Mouse (Mus musculus) megakaryocyte, embryonic 14.5 days (primary cell): Measurements from ENCODE around the gene Clasp1. TPM values are rescaled to one million over a fixed set of nuclear protein-coding genes. Genes with fewer than 3 reads are reported as not detected.

ENCODE experiments used
- H3K27me3 ChIP-seq: replicated peaks from 2 replicates; pipeline ENCODE3; 2012; ENCODE audit warnings: inconsistent platforms
- H3K36me3 ChIP-seq: replicated peaks from 2 replicates; pipeline ENCODE3; 2012; ENCODE audit warnings: low read length, inconsistent platforms, mixed read lengths
- H3K4me1 ChIP-seq: 2 replicates; pipeline ENCODE4 v1.6.1; 2012; ENCODE audit warnings: inconsistent platforms
- H3K4me3 ChIP-seq: replicated peaks from 2 replicates; pipeline ENCODE3; 2012; ENCODE audit warnings: moderate library complexity, mild to moderate bottlenecking, inconsistent platforms
- H3K9me3 ChIP-seq: 2 replicates; pipeline ENCODE4 v1.6.1; 2012; ENCODE audit warnings: inconsistent platforms
- FLI1 ChIP-seq: IDR thresholded peaks from 2 replicates; pipeline ENCODE4 v1.6.1; 2012; ENCODE audit warnings: low read length, inconsistent platforms, mixed read lengths
- GATA1 ChIP-seq: IDR thresholded peaks from 3 replicates; pipeline ENCODE4 v1.6.1; 2012; ENCODE audit warnings: mixed read lengths, low read length, inconsistent platforms, borderline replicate concordance
- polyA plus RNA-seq: library from polyadenylated mRNA; stranded (reverse); fragments of >175 nt; gene quantifications from 2 replicates; pipeline ENCODE4 v1.2.3, GENCODE M21; 2012; ENCODE audit warnings: low replicate concordance; ENCODE audit not compliant: insufficient read depth

The Clasp1 gene
- polyA plus RNA-seq, 1 experiment: 8.3 TPM

GRCm38 (mm10) chr1:118553451-118553850 is 164.6 kb downstream of the Clasp1 start:
- H3K27me3 ChIP-seq: no peaks in the 10 kb centered on the region
- TF ChIP-seq GATA1 (no peak), FLI1 (no peak)
- H3K4me1 ChIP-seq: no peaks in the 10 kb centered on the region; the same call in 1 of the 2 replicates
- no peaks in the 10 kb centered on the region for H3K9me3 ChIP-seq
- H3K4me3 ChIP-seq: no peak overlapping the region
- H3K36me3 ChIP-seq: peaks cover 85% of the 10 kb centered on the region

GRCm38 (mm10) chr1:118554961-118555360 is 166.1 kb downstream of the Clasp1 start:
- Histone ChIP-seq H3K27me3 (no peaks in the 10 kb centered on the region), H3K4me1 (peaks cover 3% of the 10 kb centered on the region; the same call in 1 of the 2 replicates), H3K36me3 (peaks cover 75% of the 10 kb centered on the region), H3K4me3 (no peak overlapping the region), H3K9me3 (no peaks in the 10 kb centered on the region)
- no peak for TF ChIP-seq FLI1
- TF ChIP-seq GATA1: no peak

- Histone ChIP-seq H3K4me3 (no peak overlapping the region), H3K27me3 (no peaks in the 10 kb centered on the region), H3K9me3 (no peaks in the 10 kb centered on the region), H3K36me3 (peaks cover 77% of the 10 kb centered on the region), H3K4me1 (peaks cover 4% of the 10 kb centered on the region; the same call in 1 of the 2 replicates)
- no peak for TF ChIP-seq FLI1
- no peak for TF ChIP-seq GATA1
Measured at GRCm38 (mm10) chr1:118559716-118560115, 170.9 kb downstream of the Clasp1 start.

GRCm38 (mm10) chr1:118564561-118564960 is 175.7 kb downstream of the Clasp1 start:
- no peaks in the 10 kb centered on the region for H3K9me3 ChIP-seq
- peaks cover 8% of the 10 kb centered on the region; the same call in 1 of the 2 replicates for H3K4me1 ChIP-seq
- TF ChIP-seq GATA1 (no peak), FLI1 (no peak)
- no peaks in the 10 kb centered on the region for H3K27me3 ChIP-seq
- H3K4me3 ChIP-seq: no peak overlapping the region
- H3K36me3 ChIP-seq: peaks cover 89% of the 10 kb centered on the region

- H3K4me3 ChIP-seq: no peak overlapping the region
- no peaks in the 10 kb centered on the region for H3K27me3 ChIP-seq
- TF ChIP-seq FLI1 (no peak), GATA1 (no peak)
- 0 out of 2 replicates have a peak, but pooled peaks cover 5% of the 10 kb centered on the region for H3K4me1 ChIP-seq
- H3K9me3 ChIP-seq: no peaks in the 10 kb centered on the region
- H3K36me3 ChIP-seq: peaks cover 88% of the 10 kb centered on the region
Measured at GRCm38 (mm10) chr1:118567659-118568058, 178.8 kb downstream of the Clasp1 start.

- Histone ChIP-seq H3K9me3 (no peaks in the 10 kb centered on the region), H3K4me1 (peaks cover 12% of the 10 kb centered on the region), H3K4me3 (no peak overlapping the region), H3K36me3 (peaks cover 54% of the 10 kb centered on the region), H3K27me3 (no peaks in the 10 kb centered on the region)
- TF ChIP-seq GATA1: no peak
- TF ChIP-seq FLI1: no peak
Measured at GRCm38 (mm10) chr1:118580174-118580702, 191.4 kb downstream of the Clasp1 start.

GRCm38 (mm10) chr1:118581179-118581578 is 192.3 kb downstream of the Clasp1 start:
- TF ChIP-seq GATA1 (no peak), FLI1 (no peak)
- H3K27me3 ChIP-seq: no peaks in the 10 kb centered on the region
- no peaks in the 10 kb centered on the region for H3K9me3 ChIP-seq
- H3K4me1 ChIP-seq: peaks cover 12% of the 10 kb centered on the region
- peaks cover 47% of the 10 kb centered on the region for H3K36me3 ChIP-seq
- peak overlapping the region; percentile 70 for H3K4me3 ChIP-seq

GRCm38 (mm10) chr1:118589721-118590120 is 200.9 kb downstream of the Clasp1 start:
- Histone ChIP-seq H3K9me3 (no peaks in the 10 kb centered on the region), H3K4me1 (no peaks in the 10 kb centered on the region), H3K36me3 (peaks cover 53% of the 10 kb centered on the region), H3K27me3 (no peaks in the 10 kb centered on the region), H3K4me3 (no peak overlapping the region)
- no peak for TF ChIP-seq GATA1
- TF ChIP-seq FLI1: no peak

- H3K27me3 ChIP-seq: no peaks in the 10 kb centered on the region
- no peak overlapping the region for H3K4me3 ChIP-seq
- peaks cover 79% of the 10 kb centered on the region for H3K36me3 ChIP-seq
- H3K9me3 ChIP-seq: no peaks in the 10 kb centered on the region
- no peak for TF ChIP-seq FLI1
- H3K4me1 ChIP-seq: no peaks in the 10 kb centered on the region
Measured at GRCm38 (mm10) chr1:118592933-118593332, 204.1 kb downstream of the Clasp1 start.

- Histone ChIP-seq H3K4me1 (no peaks in the 10 kb centered on the region), H3K9me3 (no peaks in the 10 kb centered on the region), H3K4me3 (no peak overlapping the region), H3K27me3 (no peaks in the 10 kb centered on the region), H3K36me3 (peaks cover 89% of the 10 kb centered on the region)
- TF ChIP-seq FLI1 (no peak), GATA1 (no peak)
Measured at GRCm38 (mm10) chr1:118595395-118595794, 206.5 kb downstream of the Clasp1 start.
